Comparison of ENCODE assay signal across 11 mouse cellular contexts in genomic region chr12:40415312-40415925, GRCm38 (mm10). TPM values are rescaled to one million over a fixed set of nuclear protein-coding genes. Genes with fewer than 3 reads are reported as not detected.
A peak's percentile ranks its signal among the peaks of the same experiment; 100 is the strongest.
DNase-seq lines count a peak whose midpoint lies in the region; ATAC-seq and TF ChIP-seq lines count a peak whose summit lies in the region.
"Had no signal": no experiment of that assay in that cellular context is flagged by ENCODE, and none has a peak within 500 bp of the region (broad histone marks: within the 10 kb centered on the region; RNA-seq: fewer than 3 reads in every experiment).

No protein-coding gene starts in this region.

- no peaks in the 10 kb centered on the region for H3K9me3 ChIP-seq in heart, embryonic 11.5 days (replicated peaks; ENCODE audit: control insufficient read depth, low read length)
- no peaks in the 10 kb centered on the region for H3K9me3 ChIP-seq in midbrain, embryonic 10.5 days (replicated peaks)
- H3K9me3 ChIP-seq in midbrain, embryonic 11.5 days (ENCODE audit: control insufficient read depth, low read length) = no peaks in the 10 kb centered on the region
- no peaks in the 10 kb centered on the region for H3K9me3 ChIP-seq in hindbrain, embryonic 14.5 days (ENCODE audit: control insufficient read depth, low read length)
- no peaks in the 10 kb centered on the region for H3K9me3 ChIP-seq in neural tube, embryonic 13.5 days
- H3K9me3 ChIP-seq: lung, embryonic 15.5 days had no signal

- no peak for DNase-seq in heart, adult 2 months
- DNase-seq in midbrain, embryonic 10.5 days (ENCODE audit: low spot score) = no peak
- no peak for DNase-seq in midbrain, embryonic 11.5 days (ENCODE audit: low spot score, missing footprints)
- no peak for DNase-seq in hindbrain, embryonic 14.5 days (ENCODE audit: low spot score)
- no peak for DNase-seq in kidney, adult 9 months
- no peak for DNase-seq in right cerebral cortex, adult 18-20 months
- DNase-seq: kidney, postnatal 14 days; liver had no signal

- peak overlapping the region; percentile 3 for H3K27ac ChIP-seq in heart, adult 2 months
- H3K27ac ChIP-seq in heart, embryonic 11.5 days (ENCODE audit: low read depth, low read length) = no peak overlapping the region
- peak overlapping the region; percentile 7; the same call in 1 of the 2 replicates for H3K27ac ChIP-seq in midbrain, embryonic 10.5 days (replicated peaks)
- no peak overlapping the region; the same call in 1 of the 2 replicates for H3K27ac ChIP-seq in midbrain, embryonic 11.5 days (ENCODE audit: low read depth, low read length)
- H3K27ac ChIP-seq in hindbrain, embryonic 14.5 days = peak overlapping the region; percentile 44
- peak overlapping the region; percentile 38; the same call in 1 of the 2 replicates for H3K27ac ChIP-seq in neural tube, embryonic 13.5 days (replicated peaks)
- H3K27ac ChIP-seq: lung, embryonic 15.5 days had no signal

- peaks cover 6% of the 10 kb centered on the region for H3K4me1 ChIP-seq in heart, adult 2 months (ENCODE audit: control insufficient read depth, insufficient read depth, low read length)
- H3K4me1 ChIP-seq in heart, embryonic 11.5 days (ENCODE audit: control insufficient read depth, insufficient read depth, low read length) = peaks cover 12% of the 10 kb centered on the region
- H3K4me1 ChIP-seq in midbrain, embryonic 10.5 days = peaks cover 17% of the 10 kb centered on the region
- peaks cover 13% of the 10 kb centered on the region for H3K4me1 ChIP-seq in midbrain, embryonic 11.5 days (ENCODE audit: control insufficient read depth, insufficient read depth, low read length)
- peaks cover 16% of the 10 kb centered on the region; the same call in 1 of the 2 replicates for H3K4me1 ChIP-seq in hindbrain, embryonic 14.5 days (replicated peaks; ENCODE audit: control insufficient read depth, insufficient read depth, low read length)
- H3K4me1 ChIP-seq in neural tube, embryonic 13.5 days (replicated peaks) = peaks cover 15% of the 10 kb centered on the region
- H3K4me1 ChIP-seq: lung, embryonic 15.5 days had no signal

- no peak overlapping the region for H3K4me3 ChIP-seq in heart, adult 2 months
- H3K4me3 ChIP-seq in heart, embryonic 11.5 days (ENCODE audit: low read depth, low read length) = no peak overlapping the region
- no peak overlapping the region for H3K4me3 ChIP-seq in midbrain, embryonic 10.5 days
- no peak overlapping the region for H3K4me3 ChIP-seq in midbrain, embryonic 11.5 days (ENCODE audit: low read depth, low read length)
- no peak overlapping the region for H3K4me3 ChIP-seq in hindbrain, embryonic 14.5 days (replicated peaks; ENCODE audit: low read length)
- H3K4me3 ChIP-seq in neural tube, embryonic 13.5 days = no peak overlapping the region
- H3K4me3 ChIP-seq: lung, embryonic 15.5 days had no signal

- no peak overlapping the region for H3K4me2 ChIP-seq in heart, embryonic 11.5 days
- no peak overlapping the region for H3K4me2 ChIP-seq in midbrain, embryonic 11.5 days
- peak overlapping the region; percentile 22; the same call in 1 of the 2 replicates for H3K4me2 ChIP-seq in hindbrain, embryonic 14.5 days (replicated peaks)
- H3K4me2 ChIP-seq in neural tube, embryonic 13.5 days = peak overlapping the region; percentile 11
- H3K4me2 ChIP-seq: lung, embryonic 15.5 days had no signal

- H3K36me3 ChIP-seq in heart, adult 2 months (ENCODE audit: control insufficient read depth, insufficient read depth, low read length) = peaks cover 18% of the 10 kb centered on the region
- no peaks in the 10 kb centered on the region for H3K36me3 ChIP-seq in heart, embryonic 11.5 days (ENCODE audit: control insufficient read depth, insufficient read depth, low read length)
- peaks cover 9% of the 10 kb centered on the region; the same call in 1 of the 2 replicates for H3K36me3 ChIP-seq in midbrain, embryonic 10.5 days
- H3K36me3 ChIP-seq in midbrain, embryonic 11.5 days (ENCODE audit: control insufficient read depth, insufficient read depth, low read length) = no peaks in the 10 kb centered on the region
- no peaks in the 10 kb centered on the region for H3K36me3 ChIP-seq in hindbrain, embryonic 14.5 days (replicated peaks; ENCODE audit: control insufficient read depth, insufficient read depth)
- H3K36me3 ChIP-seq in neural tube, embryonic 13.5 days = no peaks in the 10 kb centered on the region
- H3K36me3 ChIP-seq: lung, embryonic 15.5 days had no signal

- no peak for TF ChIP-seq CTCF in heart, adult 2 months (IDR thresholded peaks at IDR 0.05)

- H3K79me2 ChIP-seq in heart, adult 2 months (replicated peaks; ENCODE audit: control insufficient read depth, insufficient read depth, low read length) = no peaks in the 10 kb centered on the region

- no peaks in the 10 kb centered on the region for H3K27me3 ChIP-seq in heart, adult 2 months (ENCODE audit: control insufficient read depth, insufficient read depth, low read length)
- H3K27me3 ChIP-seq in heart, embryonic 11.5 days (ENCODE audit: control insufficient read depth, insufficient read depth, low read length) = no peaks in the 10 kb centered on the region
- no peaks in the 10 kb centered on the region for H3K27me3 ChIP-seq in midbrain, embryonic 10.5 days (ENCODE audit: low read depth, poor library complexity, severe bottlenecking)
- H3K27me3 ChIP-seq in midbrain, embryonic 11.5 days (ENCODE audit: control insufficient read depth, insufficient read depth, low read length) = no peaks in the 10 kb centered on the region
- no peaks in the 10 kb centered on the region for H3K27me3 ChIP-seq in hindbrain, embryonic 14.5 days (ENCODE audit: control insufficient read depth, insufficient read depth, low read length)
- no peaks in the 10 kb centered on the region for H3K27me3 ChIP-seq in neural tube, embryonic 13.5 days
- H3K27me3 ChIP-seq: lung, embryonic 15.5 days had no signal

- no peak overlapping the region for H3K9ac ChIP-seq in heart, adult 2 months (ENCODE audit: low read depth, low read length)
- H3K9ac ChIP-seq in heart, embryonic 11.5 days (ENCODE audit: low read depth, low read length) = no peak overlapping the region
- no peak overlapping the region for H3K9ac ChIP-seq in midbrain, embryonic 11.5 days (ENCODE audit: low read length)
- H3K9ac ChIP-seq in hindbrain, embryonic 14.5 days = no peak overlapping the region
- no peak overlapping the region for H3K9ac ChIP-seq in neural tube, embryonic 13.5 days
- H3K9ac ChIP-seq: lung, embryonic 15.5 days had no signal

- no peak for TF ChIP-seq POLR2A in heart, adult 2 months (IDR thresholded peaks at IDR 0.05; ENCODE audit: insufficient read depth, low read depth, low read length)

- TF ChIP-seq EP300 in heart, adult 2 months (IDR thresholded peaks at IDR 0.05; ENCODE audit: insufficient read depth, low read depth, low read length) = no peak

- intact Hi-C loops in heart, adult 2 months (cut with DNase I) = no loop called here

- no peak for ATAC-seq in heart, embryonic 11.5 days (replicated peaks; ENCODE audit: insufficient number of reproducible peaks, low FRiP score, low TSS enrichment)
- ATAC-seq in midbrain, embryonic 11.5 days (ENCODE audit: low FRiP score) = no peak
- ATAC-seq in hindbrain, embryonic 14.5 days (ENCODE audit: low FRiP score) = no peak; the same call in 1 of the 2 replicates
- ATAC-seq in neural tube, embryonic 13.5 days (ENCODE audit: low read depth) = no peak

- 49% methylated on average over 8 of the region's 8 CpGs for WGBS in heart, adult 2 months
- 71% methylated on average over 8 of the region's 8 CpGs for WGBS in heart, embryonic 11.5 days (ENCODE audit: insufficient replicate concordance)
- WGBS in midbrain, embryonic 10.5 days = 65% methylated on average over 8 of the region's 8 CpGs
- 65% methylated on average over 8 of the region's 8 CpGs for WGBS in midbrain, embryonic 11.5 days
- 50% methylated on average over 8 of the region's 8 CpGs for WGBS in hindbrain, embryonic 14.5 days
- 64% methylated on average over 8 of the region's 8 CpGs for WGBS in neural tube, embryonic 13.5 days

RNA-seq across cellular contexts. Expression of gene Zfp277, which starts 30.3 kb away (rescaled TPM):
- 10 to 100 TPM; 10.6 to 10.9 TPM for total RNA-seq in heart, adult 2 months (2021)
- 5.2 and 8.5 TPM in 2 replicates for polyA plus RNA-seq in heart, adult 2 months (2012; rRNA removed)
- 32.4 and 35.8 TPM in 2 replicates for polyA plus RNA-seq in heart, embryonic 11.5 days (2014; fragmentation: Nextera tagmentation; extraction: Ambion mirVana)
- polyA plus RNA-seq in midbrain, embryonic 10.5 days (2016; fragmentation: Nextera tagmentation; extraction: Ambion mirVana) = 38.3 and 39.6 TPM in 2 replicates
- 40.0 and 43.7 TPM in 2 replicates for polyA plus RNA-seq in midbrain, embryonic 11.5 days (2014; fragmentation: Nextera tagmentation; extraction: Ambion mirVana)
- 31.8 and 37.4 TPM in 2 replicates for polyA plus RNA-seq in hindbrain, embryonic 14.5 days (2014; fragmentation: Nextera tagmentation; extraction: Ambion mirVana)
- polyA plus RNA-seq in neural tube, embryonic 13.5 days (2015; fragmentation: Nextera tagmentation; extraction: Ambion mirVana) = 29.1 and 31.0 TPM in 2 replicates

RNA-seq across cellular contexts. Expression of gene Dock4, which starts 30.3 kb away (rescaled TPM):
- 10 to 100 TPM; 11.2 to 13.6 TPM for total RNA-seq in heart, adult 2 months (2021)
- polyA plus RNA-seq in heart, adult 2 months (2012; rRNA removed) = 4.3 and 7.5 TPM in 2 replicates
- 6.1 and 8.1 TPM in 2 replicates for polyA plus RNA-seq in heart, embryonic 11.5 days (2014; fragmentation: Nextera tagmentation; extraction: Ambion mirVana)
- polyA plus RNA-seq in midbrain, embryonic 10.5 days (2016; fragmentation: Nextera tagmentation; extraction: Ambion mirVana) = 14.0 and 16.8 TPM in 2 replicates
- 10.2 and 12.6 TPM in 2 replicates for polyA plus RNA-seq in midbrain, embryonic 11.5 days (2014; fragmentation: Nextera tagmentation; extraction: Ambion mirVana)
- polyA plus RNA-seq in hindbrain, embryonic 14.5 days (2014; fragmentation: Nextera tagmentation; extraction: Ambion mirVana) = 28.1 and 34.1 TPM in 2 replicates
- 31.4 and 31.8 TPM in 2 replicates for polyA plus RNA-seq in neural tube, embryonic 13.5 days (2015; fragmentation: Nextera tagmentation; extraction: Ambion mirVana)

Comparison
In these comparisons a context has a peak if more than half of its experiments do, and no peak if none do; other contexts are left out.
1. H3K27ac ChIP-seq: peak in heart, adult 2 months (single experiment), midbrain, embryonic 10.5 days (single experiment), hindbrain, embryonic 14.5 days (single experiment) and neural tube, embryonic 13.5 days (single experiment); none in heart, embryonic 11.5 days (single experiment) and midbrain, embryonic 11.5 days (single experiment).
2. H3K4me2 ChIP-seq: peak in hindbrain, embryonic 14.5 days (single experiment) and neural tube, embryonic 13.5 days (single experiment); none in heart, embryonic 11.5 days (single experiment) and midbrain, embryonic 11.5 days (single experiment).